Mouse (Mus musculus): ENCODE results near the gene Adap1.

Gene Adap1

DNA sequence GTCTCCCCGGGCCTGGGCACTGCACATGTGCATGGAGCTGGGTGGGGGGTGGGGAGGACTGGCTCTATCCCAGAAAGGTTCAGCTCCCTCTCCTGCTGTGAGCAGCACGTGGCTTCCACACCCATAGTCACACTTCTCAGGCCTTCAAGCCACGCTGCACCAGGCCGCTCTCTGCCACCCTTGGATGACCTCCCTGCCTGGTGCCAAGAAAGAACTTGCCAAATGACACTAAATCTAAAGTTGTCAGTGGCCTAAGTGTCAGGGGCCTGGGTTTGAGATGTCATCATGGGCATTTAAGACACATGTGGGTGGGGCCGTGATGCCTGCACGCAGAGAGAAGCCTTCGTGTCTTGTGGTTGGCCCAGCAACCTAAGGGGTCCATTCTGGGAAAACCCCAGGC, 5.0 kb downstream of the Adap1 start:
- no peak for DNase-seq

DNA sequence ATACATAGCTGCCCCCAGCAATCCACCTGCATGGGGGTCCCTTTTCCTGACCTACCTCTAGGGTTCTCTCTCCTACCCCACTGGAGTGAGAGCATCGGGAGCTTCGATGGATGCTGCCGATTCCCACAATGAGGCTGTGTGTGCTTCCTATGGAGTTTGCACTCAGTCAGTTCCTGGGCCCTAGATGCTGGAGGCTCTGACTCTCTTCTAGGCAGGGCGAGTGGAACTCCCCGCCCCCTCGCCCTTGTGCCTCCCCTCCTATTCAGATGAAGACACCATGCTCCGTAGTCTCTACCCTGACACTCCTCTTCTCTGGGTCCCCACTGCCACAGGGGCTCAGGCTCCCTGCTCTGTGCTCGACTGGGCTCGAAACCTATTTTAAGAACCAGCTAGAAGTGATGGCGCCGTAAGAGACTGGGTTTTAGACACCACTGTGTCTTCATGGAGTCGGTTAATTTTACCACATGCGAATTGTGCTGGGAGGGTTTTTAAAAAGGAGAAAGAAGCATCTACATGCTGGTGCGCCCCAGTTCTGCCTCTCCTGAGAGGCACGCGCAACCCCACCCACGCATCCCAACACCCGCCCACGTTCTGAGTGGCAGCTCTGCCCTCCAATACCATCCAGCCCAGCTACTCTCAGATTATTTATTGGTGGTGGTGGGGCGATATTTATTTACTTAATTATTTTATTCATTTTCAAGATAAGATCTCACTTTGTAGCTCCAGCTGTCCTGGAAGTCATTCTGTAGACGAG, 7.5 kb downstream of the Adap1 start:
- DNase-seq: no peak

DNA sequence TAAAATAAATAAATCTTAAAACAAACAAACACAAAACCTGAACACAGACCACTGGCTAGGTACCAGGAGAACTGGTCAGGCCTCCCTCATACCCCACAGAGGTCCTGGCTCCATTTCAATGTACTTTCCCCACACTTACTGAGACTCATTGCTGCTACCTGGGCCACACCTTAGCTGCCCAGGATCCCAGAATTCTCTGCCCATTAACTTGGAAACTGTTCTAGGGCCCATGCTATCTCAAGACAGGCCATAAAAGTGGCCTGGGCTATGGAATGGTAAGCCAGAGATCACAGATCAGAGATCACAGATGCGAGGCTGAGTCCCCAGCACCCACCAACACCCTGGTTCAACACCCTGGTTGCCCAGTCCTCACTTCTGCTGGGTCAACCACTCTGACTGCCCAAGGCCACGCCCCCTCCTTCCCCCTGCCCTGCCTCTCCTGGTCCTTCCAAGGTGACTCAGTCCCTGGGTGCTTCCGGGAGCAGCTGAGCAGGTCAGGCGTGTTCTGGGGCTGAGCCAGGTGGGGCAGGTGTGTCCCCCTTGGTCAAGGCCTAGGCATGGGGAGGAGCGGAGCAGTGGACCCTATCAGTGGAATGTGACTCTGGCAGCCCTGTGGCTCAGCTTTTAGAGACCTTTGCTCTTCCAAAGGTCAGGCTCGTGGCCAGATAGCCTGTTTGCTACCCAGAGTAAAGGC, 8.3 kb downstream of the Adap1 start:
- DNase-seq: no peak

DNA sequence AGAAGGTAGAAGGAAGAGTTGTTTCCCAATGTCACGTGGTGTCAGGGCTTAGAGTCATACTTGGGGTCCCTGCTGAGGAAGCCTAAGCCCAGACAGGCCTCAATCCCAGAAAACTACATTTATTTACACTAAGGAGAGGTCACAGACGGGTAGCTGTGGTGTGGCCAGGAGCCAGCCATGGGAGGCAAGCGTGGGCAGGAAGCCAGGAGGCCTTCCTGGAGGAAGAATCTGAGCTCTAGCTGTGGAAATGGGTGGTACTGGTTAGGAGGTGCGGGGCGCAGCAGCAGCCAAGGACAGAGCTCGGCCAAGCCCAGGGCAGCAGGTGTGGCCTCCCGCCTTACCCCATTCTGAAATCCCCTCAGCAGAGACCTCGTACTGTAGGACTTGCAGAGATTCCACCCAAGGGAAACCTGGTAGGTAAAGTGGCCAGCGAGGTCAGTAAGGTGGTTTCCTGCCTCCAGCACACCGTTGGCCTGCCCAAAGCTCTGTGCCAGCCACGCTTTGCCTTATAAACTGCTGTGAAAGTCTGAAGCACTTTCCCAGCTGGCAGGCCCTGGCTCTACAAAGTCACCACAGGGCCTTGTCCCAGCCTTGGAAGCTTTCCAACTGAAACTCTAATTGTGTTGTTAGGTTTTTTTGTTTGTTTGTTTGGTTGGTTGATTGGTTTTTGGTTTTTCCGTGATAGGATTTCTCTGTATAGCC, 10.3 kb downstream of the Adap1 start:
- no peak for DNase-seq

DNA sequence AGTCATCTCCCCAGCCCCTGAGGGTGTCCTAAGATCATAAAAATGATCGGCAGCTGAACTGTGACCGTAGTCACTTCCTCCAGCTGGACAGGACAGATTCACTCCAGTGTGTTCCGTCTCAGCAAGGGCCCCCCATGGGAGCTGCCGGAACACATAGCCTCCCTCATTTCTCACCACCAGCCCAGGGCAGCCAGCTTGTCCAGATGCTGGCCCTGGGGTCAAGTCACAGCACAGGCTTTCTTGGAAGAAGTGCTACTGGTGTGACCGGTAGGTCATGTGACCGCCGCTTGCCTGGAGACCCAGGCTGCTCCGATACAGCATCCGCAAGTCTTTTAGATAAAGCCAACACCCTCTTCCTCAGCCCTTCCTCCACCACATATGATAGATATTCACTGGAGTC, 11.9 kb downstream of the Adap1 start:
- peak; percentile 93 for DNase-seq

DNA sequence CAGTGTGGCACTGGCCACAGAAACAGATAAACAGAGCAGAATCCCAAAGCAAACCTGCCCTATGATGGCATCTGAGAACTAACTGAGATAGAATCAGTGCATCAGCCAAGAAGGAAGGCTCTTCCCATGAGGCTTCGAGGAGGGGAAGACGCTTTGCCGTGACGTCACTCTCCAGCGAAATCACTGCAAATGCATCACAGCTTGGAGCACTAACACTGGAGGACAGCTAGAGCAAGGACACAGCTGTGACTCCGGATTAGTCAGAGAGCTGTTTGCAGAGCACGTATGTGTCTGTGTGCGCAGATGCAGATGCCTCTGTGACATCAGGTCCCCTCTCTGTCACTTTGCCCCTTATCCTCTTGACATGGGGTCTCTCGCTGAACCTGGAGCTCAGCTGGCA, 13.6 kb downstream of the Adap1 start:
- no peak for DNase-seq

DNA sequence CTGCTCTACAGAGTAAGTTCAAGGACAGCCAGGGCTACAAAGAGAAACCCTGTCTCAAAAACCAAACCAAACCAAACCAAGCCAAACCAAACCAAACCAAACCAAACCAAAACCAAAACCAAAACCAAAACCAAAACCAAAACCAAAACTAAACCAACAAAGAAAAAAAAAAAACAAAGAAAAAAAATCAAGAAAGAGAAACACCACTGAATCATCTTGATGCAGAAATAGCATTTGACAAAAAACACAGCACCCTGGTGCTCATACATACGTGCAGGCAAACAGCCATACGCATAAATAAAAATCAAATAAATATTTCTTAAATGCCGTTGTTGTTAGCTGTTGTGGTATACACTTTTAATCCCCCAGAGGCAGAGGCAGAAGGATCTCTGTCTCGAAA, 14.9 kb downstream of the Adap1 start:
- no peak for DNase-seq

DNA sequence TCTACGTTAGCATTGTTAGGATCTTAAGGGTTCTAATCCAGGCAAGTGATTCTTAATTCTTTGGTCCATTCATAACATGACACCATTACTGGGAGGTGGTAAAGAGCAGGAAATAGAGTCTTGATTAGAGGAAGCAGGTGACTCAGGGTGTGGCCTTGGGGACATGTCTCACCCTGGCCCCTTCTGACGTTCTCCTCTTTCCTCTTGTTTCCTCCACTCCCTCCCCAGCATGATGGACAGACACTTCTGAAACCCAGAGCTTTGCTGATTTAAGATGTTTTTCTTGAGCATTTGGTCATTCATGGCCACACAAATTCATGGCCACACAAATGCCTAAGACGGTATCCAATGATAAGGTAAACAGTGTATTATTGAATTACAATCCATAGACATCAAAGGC, 15.5 kb downstream of the Adap1 start:
- no peak for DNase-seq

DNA sequence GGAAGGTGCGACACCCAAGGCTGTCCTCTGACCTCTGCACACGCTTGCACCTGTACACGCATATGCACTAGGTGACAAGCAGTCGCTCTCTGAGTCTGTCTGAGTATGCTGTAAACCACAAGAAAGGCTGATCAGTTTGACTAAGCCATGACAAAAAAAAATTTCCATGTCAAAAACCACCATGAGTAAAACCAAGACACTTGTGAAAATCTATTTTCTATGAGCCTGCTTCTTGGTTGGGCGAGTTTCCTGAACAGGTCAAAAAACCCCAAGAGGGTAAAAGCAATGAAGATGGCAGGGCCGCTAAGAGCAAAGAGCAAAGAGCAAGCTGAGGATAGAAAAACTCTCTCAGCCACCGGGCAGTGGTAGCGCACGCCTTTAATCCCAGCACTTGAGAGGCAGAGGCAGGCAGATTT, 21.8 kb downstream of the Adap1 start:
- DNase-seq: no peak

DNA sequence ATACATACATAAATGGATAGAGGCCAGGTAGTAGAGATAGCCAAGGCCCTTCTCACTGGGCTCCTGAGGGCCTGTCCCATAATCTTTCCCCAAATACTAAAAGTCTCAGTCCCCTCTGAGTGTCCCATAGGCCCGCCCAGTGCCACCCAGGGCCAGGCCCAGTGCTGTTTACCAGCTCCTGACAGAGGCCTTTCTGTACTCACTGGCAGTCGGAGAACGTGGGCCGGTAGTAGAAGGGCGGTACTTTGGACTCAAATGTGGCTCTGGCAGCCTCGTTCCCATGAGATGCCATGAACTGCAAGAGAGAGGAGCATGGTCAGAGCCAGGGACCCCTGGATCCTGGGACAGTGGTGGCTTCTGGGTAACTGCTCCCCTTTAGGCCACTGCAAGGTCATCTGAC, 23.3 kb downstream of the Adap1 start:
- DNase-seq: no peak

DNA sequence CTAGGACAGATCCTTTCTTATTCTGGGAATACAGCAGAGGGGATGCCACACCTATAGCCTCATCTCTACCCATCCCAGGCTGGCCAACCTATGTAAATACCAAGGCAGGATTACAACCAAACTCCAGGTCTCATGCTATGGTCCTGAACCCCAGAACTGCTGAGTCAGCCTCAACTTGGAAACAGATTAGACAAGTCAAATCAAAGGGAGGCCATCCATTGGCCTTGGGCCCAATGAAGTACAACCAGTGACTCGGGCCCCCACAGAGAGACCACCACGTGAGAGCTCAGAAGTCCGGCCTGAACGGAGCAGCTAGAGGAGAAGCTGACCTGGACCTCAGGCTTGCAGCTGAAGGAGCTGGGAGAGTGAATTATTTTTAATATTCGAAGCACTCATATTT, 27.7 kb downstream of the Adap1 start:
- no peak for DNase-seq

DNA sequence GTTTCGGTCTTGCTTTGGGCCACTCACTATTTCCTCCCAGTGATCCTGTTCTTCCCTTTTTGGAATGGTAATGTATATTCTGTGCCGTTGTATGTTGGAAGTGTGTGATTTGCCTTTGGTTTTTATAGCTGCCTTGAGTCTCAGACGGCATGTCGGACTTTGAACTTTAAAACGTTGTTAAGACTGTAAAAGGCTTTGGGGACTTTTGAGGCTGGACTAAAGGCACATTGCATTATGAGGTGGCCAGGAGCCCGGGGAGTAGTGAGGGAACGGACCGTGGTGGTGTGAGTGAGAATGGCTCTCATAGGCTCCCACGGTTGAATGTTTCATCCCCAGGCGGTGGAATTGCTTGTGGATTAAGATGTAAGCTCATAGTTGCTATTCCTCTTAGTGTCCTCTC, 28.3 kb downstream of the Adap1 start:
- DNase-seq: no peak

DNA sequence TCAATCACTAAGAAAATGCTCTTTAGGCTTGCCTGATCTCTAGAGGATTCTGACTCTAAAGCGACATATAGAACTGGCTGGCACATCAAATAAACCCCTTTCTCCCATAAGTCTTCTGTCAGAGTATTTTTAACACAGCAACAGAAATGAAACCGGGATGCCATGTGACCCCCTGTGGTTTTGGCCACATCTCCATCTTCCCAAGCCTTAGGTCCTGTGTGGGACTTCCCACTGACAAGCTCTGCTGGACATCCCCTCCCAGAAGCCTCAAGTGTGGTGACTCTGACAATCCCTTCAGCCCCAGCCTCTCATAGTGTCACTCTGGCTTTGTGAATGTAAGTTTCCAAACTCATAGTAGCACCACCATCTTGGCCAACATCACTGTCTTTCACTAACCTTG, 31.3 kb downstream of the Adap1 start:
- peak; percentile 90 for DNase-seq

DNA sequence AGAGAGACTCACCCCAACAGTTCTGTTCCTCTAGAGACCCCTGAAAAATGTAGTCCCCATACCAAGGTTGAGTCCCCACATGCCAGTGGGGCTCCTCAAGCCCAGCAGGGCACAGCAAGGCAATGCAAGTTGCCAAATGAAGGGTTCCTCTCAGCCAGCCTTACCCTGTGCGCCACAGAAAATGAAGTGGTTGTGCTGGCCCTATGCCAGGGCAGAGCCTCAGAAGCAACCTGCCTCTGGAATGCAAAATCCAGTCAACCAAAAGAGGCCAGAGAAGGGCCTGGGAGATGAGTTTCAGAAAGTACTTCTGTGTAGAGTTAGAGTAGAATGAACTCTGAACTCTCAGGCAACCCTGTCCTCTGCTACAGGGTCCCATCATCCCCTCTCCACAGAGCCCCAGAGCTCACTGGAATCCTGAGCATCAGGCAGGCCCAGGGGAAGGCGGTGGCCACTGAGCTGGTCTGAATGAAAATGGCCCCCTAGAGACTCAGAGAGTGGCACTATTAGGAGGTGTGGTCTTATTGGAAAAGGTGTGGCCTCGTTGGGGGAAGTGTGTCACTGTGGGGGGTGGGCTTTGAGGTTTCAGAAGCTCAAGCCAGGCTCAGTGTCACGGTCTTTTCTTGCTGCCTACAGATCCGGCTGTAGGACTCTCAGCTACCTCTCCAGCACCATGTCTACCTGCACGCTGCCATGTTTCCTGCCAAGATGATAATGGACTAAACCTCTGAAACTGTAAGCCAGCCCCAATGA, 33.4 kb downstream of the Adap1 start:
- no peak for DNase-seq

DNA sequence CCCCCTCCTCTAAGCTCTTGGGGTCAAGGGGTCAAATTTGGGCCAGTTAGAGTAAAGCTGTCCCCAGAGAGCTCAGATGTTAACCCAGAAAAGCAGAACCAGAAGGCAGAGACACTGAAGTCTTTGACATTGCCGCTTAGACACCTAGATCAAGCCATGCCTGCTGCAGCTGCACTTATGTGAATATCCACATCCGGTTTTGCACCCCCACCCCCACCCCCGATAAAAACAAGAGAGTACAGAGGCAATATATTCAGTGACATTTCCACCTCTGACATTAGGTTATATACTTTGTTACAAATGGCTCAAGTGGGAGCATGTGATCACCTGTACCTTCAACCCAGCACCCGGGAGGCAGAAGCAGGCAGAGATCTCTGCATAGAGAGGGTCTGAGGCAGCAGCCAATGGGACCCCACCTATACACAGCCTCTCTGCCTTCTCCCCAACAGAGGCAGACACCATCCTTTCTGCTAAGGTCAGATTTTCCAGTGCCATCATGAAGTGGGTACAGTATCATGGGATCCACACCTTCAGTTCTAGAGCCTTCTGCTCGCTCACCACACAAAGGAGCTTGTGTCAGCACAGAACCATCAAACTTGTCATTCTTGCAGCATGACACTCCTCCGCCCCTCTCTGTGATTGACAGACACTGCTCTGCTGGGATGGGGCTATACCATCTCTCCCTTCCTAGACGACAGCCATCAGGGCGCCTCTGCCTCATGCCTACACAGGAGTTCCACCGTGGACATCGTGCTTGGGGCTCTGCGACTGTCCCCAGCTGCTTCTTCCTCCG, 34.8 kb downstream of the Adap1 start:
- no peak for DNase-seq

DNA sequence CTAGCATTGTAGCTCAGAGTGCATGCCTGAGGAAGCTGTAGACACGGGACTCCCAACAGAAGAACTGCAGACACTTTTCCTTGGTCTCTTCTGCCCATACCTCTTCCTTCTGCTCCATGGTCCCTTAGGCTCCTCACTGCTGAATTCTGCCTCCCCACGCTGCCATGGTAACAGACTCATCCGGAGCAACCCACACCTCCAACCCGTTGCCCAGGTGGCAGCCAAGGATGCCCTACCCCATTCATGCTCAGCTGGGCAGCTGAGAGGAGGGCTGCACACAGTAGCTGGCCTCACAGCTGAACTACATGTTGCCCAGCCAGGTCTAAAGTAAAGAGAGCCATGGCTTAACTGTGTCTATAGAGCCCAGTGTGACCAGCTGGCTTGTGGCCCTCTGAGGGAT, 36.8 kb downstream of the Adap1 start:
- DNase-seq: no peak

DNA sequence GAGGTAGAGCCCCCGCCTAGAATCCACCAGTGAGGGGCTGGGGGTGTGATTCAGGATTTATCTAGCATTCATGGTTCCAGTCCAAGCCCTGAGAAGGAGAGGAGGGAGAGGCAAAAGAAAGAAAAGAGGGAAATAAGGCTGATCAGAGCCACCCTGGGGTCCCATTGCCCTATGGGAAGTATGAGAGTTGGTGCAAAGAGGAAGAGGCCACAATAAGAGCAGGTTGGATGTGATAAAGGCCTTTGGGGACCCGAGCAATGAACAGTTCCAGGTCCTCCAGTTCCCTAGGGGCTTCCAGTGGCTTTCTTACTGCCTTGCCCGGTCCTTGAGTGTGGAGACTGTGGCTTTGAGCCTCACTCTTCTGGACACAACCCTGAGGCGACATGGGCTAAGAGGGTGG, 37.6 kb downstream of the Adap1 start:
- no peak for DNase-seq

DNA sequence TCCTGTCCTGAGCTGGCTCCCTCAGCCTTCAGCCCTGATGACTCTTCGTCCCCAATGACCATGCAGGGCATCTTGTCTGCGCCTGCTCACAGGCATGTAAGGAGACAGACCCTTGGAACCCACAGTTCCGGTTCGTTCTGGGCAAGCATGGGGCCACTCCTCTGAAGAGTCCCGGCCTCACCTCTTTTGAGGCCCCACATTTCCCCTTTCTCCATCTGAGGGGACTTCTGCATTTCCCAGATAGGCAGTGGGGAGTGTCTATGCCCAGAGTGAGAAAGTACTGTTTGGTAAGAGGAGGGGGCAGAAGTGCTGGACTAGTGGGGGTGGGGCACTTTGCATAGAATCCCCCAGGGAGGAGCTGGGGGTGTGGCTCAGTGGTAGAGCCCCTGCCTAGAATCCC, 38.3 kb downstream of the Adap1 start:
- peak; percentile 95 for DNase-seq

DNA sequence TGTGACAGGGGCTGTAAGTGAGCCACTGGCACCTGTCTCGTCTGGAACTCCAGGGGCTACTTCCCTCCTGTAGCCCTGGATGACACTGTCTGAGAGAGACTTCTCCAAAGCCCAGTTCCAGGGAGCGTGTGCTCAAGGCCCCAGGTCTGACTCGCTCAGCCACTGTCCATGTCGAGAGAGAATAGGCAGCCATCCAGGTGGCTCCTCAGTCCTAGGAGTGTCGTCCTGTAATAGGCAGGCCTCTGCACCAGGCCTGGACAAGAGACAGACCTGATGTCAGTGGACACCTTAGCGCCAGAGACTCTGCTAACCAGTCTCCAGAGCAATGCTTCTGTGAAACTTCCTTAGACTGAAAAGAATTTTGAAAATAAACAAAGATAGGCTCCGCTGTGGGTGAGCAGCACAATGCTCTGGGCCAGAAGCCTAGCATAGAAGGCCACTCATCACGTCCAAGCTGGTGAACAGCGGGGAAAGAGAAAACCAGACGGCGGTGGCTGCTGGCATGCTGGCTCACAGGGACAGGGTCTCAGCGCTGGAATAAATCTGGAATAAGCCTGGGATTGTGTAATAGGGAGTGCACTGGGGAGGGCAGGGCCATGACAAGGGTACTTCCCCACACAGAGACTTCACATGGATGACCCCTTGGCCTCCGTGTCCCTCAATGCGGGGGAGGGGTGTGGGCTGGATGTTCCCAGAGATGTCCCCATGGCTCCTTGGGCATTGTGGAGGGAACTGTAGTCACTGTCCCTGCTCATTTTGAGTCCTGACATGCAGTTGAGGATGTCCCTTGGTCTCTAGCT, 39.1 kb downstream of the Adap1 start:
- DNase-seq: peak; percentile 91

DNA sequence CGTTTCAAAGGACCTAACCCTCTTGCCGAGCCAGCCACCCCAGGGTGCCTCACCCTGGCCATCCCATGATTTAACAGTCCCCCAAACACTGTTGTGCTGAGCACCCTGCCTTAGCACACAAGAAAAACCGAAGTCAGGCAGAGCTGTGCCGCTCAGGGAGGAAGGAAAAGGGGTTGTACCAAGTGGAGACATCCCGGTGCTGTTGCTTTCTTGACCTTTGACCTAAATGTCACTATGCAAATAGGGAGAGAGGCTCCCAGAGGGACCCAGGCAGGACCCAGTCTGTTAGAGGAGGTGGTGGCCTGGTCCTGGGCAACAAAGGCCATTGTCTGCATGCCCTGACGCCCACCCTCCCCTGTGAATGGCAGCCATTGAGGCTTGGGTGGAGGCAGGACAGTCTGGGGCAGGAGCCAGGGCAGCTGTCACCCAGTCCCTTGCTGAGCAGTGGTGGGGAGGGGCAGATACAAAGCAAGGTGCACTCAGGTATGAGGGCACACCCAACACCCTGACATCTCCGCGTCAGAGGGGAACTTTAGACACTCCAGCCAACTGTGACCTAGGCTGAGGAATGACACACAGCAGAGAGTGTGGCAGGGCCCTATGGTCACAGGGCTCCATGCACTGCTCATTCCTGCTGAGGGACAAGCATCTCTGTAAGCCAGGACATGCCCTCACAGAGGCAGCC, 39.9 kb downstream of the Adap1 start:
- DNase-seq: no peak

Data from heart, adult 11 months (tissue).